Mouse (Mus musculus) layer of hippocampus, postnatal 25 days (tissue): ENCODE measurements around the gene Dhx29. TPM values are rescaled to one million over a fixed set of nuclear protein-coding genes. Genes with fewer than 3 reads are reported as not detected.

ENCODE experiments used
- DNase-seq, 2 experiments: peaks; one replicate each; pipeline ENCODE4 v3.0.0; 2022; ENCODE audit warnings: mixed read lengths in 2 of 2, low spot score in 1 of 2; ENCODE audit errors: extremely low spot score in 1 of 2
- total RNA-seq, 2 experiments: library from RNA; stranded (reverse); gene quantifications; 2 replicates each; pipeline ENCODE4 v1.2.3; 2021

Gene Dhx29
- 10 to 100 TPM; 23.2 to 23.9 TPM for total RNA-seq

- peak; percentile 99 for DNase-seq
Observed at GRCm38 (mm10) chr13:112927287-112928001, at the start of gene Dhx29, which contains the start of gene Mtrex. TSS of gene Dhx29 (plus strand) at chr13:112927454. TSS of gene Mtrex (minus strand) at chr13:112927398.

DNA sequence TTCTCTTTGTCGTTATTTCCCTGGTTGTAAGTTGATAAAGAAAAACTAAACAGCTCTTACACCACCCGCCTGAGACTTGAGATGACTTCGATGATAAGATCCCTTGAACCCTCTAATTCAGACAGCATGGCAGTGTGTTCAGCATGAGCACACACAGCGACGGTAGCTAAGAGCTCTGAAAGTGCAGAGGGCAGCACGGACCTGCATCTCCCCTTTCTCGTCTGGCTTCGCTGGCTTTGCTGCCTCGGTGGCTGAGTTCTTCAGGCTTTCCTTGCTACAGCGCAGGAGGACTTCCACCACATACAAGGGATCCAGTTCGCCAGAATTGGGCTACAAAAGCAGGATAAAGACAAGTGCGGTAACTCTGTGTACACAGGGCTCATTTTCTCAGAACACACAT, 40.0 kb upstream of the Dhx29 start:
- no peak for DNase-seq

DNA sequence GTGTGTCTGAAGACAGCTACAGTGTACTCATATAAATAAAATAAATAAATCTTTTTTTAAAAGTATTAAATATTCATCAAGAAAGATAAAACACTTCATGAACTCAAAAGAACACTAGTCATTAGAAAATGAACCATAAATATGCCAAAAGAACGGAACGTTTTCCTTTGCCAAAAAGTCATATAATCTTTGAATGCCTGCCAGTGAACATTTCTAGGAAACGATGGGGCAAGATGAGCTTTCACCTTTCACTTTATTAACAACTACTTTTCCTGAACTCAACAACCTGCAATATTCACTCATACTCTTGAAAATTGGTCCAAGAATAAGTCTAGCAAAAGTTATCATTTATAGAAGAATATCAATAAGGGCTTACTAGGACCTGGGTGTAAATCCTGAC, 25.1 kb upstream of the Dhx29 start:
- DNase-seq: no peak

- peak in 1 of 2 experiments; percentile 19 for DNase-seq
Observed at GRCm38 (mm10) chr13:112909663-112910062, 17.6 kb upstream of the Dhx29 start.

DNA sequence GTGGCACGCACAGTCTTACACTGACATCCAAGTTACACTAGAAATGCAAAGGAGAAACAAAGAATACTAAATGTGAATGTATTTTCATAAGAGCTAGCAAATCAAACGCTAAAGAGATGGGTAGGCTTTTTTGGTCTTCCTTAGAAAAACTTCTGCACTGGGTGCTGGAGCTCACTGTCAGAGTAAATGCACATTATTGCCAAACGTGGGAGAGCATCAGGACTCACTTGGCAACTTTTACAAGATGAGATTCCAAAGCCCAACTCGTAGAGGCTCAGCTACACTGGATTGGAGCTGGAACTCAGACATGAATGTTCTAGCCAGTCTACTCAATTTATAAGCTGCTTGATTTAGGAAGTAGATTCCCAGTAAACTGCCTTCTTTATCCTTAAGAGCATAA, 16.8 kb upstream of the Dhx29 start:
- DNase-seq: no peak

- DNase-seq: no peak
Observed at GRCm38 (mm10) chr13:112919141-112919865, 8.0 kb upstream of the Dhx29 start.

- no peak for DNase-seq
Observed at GRCm38 (mm10) chr13:112920906-112921305, 6.3 kb upstream of the Dhx29 start.

DNA sequence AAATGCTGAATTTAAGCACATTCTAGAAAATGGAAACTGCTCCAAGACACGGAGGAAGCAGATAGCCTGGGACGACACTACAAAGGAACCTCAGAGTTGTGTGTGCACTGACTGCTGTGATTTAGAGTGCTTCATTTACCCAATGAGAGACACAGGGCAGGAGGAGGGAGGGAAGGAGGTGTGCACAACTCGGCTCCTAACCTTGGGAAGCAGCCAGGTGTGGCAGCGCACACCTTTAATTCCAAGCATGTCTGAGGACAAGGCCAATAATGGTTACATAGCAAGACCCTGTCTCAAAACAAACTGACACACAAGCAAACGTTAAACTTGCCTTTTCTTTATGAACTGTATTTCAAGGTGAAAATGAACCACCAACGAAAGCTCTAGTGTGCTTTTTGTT, 2.0 kb upstream of the Dhx29 start:
- no peak for DNase-seq

GRCm38 (mm10) chr13:112925976-112926375, 1.3 kb upstream of the Dhx29 start:
- no peak for DNase-seq

DNA sequence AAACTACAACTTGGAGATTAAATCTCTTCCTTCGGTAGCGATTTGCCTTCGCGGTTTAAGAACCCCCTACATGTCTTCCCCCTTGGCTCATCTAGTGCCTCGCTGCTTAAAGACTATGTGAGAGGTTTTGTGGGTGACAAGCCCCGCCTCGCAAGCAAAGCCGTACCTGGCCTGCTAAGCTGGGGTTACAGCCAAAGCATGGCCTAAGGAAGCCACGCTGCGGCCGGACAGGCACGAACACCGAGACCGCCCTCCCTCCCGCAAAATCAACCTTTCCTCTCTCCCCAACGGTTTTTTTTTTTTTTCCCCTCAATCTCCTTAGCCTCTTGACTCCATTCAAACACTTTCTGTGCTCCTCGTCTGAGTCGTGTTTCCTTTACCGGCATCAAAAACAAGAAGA, 458 bp upstream of the Dhx29 start:
- DNase-seq: no peak

DNA sequence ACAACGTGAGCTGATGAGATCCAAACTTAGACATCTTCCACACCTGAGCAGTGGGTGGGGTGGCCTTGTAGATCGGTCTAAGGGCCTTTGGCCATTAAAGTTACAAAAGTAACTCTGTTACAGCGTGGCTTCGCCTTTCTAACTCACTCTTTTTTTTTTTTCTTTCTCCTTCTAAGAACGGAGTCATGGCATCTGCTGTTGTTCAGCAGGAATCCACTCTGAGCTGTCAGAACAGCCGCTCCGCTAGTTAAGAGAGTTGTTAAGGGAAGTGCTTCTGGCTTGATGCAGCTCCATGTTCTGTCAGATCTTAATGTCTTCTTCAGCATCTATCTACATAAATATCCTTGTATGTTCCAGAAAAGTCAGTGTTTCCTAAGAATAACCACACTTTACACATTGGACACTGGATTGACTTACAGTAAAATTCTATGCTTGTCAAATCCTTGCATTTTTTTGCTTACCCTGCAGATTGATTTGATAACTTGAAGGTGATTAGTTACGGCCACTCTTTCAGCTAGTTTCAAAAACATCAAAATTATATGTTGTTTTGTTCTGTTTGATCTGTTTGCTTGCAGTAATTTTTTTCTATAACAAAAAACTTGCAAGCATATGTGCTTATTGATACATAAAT, 899 bp downstream of the Dhx29 start:
- no peak for DNase-seq

DNA sequence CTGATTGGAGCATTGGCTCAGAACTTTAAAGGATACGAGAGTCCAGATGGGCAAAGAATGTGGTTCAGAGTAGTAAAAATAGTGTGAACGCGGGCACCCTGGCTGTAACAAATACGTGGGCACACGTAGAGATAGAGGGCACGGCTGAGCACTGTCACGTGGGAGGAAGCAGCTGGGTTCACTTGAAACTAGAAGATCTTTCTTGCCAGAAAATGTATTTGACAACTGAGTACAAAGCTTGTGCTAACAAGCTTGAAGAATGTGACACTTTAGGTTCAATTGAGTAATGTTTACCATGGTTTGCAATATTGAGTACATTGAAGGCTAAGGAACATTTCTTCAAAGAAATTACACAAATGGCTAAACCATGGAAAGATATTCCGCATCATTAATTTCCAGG, 10.9 kb downstream of the Dhx29 start:
- DNase-seq: no peak

- peak in 1 of 2 experiments; percentile 22 for DNase-seq
Observed at GRCm38 (mm10) chr13:112941879-112942330, 14.7 kb downstream of the Dhx29 start.

DNA sequence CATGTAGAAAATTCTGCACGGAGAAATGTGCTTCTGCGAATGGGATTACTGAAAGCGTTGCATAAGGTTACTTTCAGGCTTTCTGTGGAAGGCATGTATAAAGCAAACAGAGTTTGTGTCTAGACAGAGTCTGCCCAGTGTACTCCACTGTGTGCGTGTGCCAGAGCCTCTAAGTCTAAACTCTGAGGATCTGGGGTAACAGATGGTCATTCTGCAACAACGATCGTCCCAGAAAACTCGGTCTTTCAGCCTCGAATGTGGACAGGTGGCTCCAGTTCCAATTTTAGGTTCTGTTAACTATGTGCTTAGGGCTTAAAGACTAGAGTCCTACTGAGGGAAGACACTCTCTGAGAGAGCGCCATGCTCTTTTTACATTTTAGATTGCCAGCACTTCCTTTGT, 18.1 kb downstream of the Dhx29 start:
- no peak for DNase-seq

GRCm38 (mm10) chr13:112945900-112946299, 18.6 kb downstream of the Dhx29 start:
- no peak for DNase-seq

DNA sequence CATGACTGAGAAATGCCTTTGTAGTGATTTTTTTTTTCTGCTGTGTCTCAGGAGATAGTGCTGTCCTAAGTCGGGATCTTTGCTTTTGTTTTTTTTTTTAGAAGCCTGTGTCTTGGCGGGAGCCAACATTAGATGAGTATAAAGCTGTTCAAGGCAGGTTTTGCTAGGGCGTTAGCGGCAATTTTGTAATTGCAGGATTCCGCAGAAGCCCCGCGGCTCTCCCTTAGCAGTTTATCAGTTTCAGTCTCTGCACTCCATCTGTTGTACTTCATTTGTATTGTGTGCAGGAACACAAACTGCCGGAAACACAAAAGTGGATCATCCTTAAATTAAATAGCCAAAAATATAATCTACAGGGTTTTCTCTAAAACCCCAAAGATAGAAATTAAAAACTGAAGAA, 26.8 kb downstream of the Dhx29 start:
- no peak for DNase-seq

DNA sequence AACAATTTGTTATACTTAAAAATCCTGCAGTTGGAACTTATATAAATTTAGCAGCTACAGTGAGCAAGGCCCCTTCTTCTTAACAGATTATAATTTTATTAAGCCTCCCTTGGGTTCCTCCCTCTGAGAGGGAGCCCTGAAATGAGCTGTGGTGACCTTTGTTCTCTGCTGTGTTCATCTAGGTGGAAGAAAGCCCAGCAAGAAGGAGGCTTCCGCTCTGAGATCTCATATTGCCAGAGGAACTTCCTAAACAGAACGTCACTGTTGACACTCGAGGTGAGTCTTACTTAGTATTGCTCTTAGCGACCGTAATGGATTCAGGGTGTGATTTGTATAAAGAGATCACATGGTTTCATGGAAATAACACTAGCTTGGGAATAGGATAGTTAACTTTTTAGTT, 35.8 kb downstream of the Dhx29 start:
- DNase-seq: no peak

GRCm38 (mm10) chr13:112964421-112964820, 37.2 kb downstream of the Dhx29 start:
- no peak for DNase-seq

- no peak for DNase-seq
Observed at GRCm38 (mm10) chr13:112967267-112967666, 40.0 kb downstream of the Dhx29 start.

DNA sequence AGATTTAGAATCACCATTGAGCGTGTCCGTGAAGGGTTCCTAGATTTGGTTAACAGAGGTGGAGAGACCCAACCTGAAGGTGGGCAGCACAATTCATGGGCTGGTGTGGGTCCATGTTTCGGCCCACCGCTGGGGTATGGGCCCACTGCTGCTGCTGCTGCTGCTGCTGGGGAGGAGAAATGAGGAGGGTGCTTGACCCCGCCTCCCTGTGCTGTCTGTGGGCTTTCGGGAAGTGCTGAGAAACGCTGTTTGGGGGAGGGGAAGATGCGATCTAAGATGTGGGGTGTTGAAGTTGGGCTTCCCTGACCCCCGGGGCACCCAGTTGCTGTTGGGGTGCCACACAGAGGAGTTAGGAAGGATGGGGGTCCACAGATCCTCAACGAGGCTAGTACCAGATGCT, 49.5 kb downstream of the Dhx29 start:
- no peak for DNase-seq
